Mouse (Mus musculus) brain, embryonic 14.5 days (tissue): ENCODE data around the gene Ankrd60. TPM values are rescaled to one million over a fixed set of nuclear protein-coding genes. Genes with fewer than 3 reads are reported as not detected.

Experiments
- DNase-seq: peaks from one replicate; pipeline ENCODE4 v3.0.0-alpha.2; 2011; ENCODE audit warnings: low read depth
- CTCF ChIP-seq: fragments of 200-500 bp; IDR thresholded peaks from 2 replicates; pipeline ENCODE4 v1.5.1; 2012; ENCODE audit warnings: inconsistent platforms, mild to moderate bottlenecking, moderate library complexity, borderline replicate concordance; ENCODE audit not compliant: insufficient read depth, insufficient read length; ENCODE audit errors: extremely low read depth
- POLR2A ChIP-seq: fragments of 200-500 bp; IDR thresholded peaks from 2 replicates; pipeline ENCODE4 v1.6.1; 2012; ENCODE audit warnings: mild to moderate bottlenecking, inconsistent platforms, borderline replicate concordance; ENCODE audit not compliant: poor library complexity, insufficient read depth, insufficient read length, severe bottlenecking; ENCODE audit errors: extremely low read depth
- polyA plus RNA-seq: library from polyadenylated mRNA; depleted of rRNA; stranded (reverse); fragments of >200 nt; gene quantifications from 2 replicates; pipeline ENCODE4 v1.2.3, GENCODE M21; 2012; rRNA removed

The Ankrd60 gene
- polyA plus RNA-seq = not detected in 2 replicates

DNA sequence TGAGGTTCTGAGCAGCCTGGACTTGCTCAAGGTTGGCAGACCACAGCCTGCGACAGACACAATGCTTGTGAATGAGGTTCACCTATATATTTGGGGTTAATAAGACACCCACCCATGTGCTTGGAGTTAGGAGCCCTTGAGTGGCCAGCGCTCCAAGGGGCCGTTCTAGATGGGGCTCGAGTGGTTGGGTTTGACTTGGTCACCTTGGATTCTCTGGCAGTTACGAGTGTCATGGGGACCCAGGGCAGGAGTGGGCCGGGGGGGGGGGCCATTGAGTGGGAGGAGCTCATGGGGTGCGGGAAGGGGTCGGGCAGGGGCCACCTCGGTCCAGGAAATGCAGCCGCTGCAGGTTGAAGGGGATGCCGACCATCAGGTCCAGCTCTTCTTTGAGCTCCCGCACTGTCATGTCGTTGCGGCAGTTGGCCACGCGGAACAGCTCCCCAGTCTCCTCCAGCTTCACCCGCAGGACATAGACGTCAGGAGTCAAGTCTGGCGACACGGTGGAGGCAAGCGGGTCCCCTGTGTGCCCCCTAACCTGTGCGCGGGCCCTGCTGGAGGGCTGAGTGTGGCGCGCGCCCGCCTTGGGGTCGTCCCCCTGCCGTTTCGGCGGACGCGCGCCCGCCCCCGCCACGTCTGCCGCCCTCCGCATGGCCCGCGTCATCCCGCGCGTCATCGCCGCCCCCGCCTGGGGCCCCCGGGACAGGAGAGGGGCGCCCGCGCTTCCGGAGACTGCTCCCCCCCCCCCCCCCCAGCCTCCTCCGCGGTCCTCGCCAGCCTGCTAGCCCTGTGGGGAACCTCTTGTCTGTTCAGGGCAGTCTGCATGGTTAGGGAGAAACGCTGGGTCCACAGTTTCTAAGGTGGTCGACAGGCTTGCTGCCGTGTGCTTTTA, at the start of gene Ankrd60:
Ankrd60 (minus strand) TSS at position 697 of the 889 bp plus-strand sequence.
- peak; percentile 23 for DNase-seq
- TF ChIP-seq CTCF = peak; percentile 25; the same call in 1 of the 2 replicates
- no peak for TF ChIP-seq POLR2A

GRCm38 (mm10) chr2:173625786-173626185, 47.6 kb upstream of the Ankrd60 start:
- TF ChIP-seq CTCF (no peak), POLR2A (no peak)
- no peak for DNase-seq

DNA sequence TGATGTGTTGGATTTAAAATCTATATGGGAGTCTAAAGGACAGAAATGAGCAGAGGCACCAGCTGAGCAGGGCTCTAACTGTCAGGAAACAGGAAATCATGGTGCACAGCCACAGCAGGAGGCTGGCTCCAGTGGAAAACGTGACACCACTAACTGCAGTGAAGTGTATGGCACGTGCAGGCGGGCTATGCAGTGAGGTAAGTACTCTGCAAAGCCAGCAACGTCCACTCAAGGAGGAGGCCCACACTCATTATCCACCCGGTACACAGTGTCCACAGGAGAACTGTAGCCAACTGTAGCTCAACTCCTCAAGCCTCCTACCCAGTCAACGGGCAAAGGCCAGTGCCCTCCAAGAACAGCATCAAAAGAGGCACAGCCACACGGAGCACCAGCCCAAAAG, 46.5 kb upstream of the Ankrd60 start:
- TF ChIP-seq POLR2A (no peak), CTCF (no peak)
- DNase-seq = no peak

- TF ChIP-seq CTCF (no peak), POLR2A (no peak)
- DNase-seq = peak; percentile 33
Measured at GRCm38 (mm10) chr2:173622173-173622601, 44.0 kb upstream of the Ankrd60 start.

DNA sequence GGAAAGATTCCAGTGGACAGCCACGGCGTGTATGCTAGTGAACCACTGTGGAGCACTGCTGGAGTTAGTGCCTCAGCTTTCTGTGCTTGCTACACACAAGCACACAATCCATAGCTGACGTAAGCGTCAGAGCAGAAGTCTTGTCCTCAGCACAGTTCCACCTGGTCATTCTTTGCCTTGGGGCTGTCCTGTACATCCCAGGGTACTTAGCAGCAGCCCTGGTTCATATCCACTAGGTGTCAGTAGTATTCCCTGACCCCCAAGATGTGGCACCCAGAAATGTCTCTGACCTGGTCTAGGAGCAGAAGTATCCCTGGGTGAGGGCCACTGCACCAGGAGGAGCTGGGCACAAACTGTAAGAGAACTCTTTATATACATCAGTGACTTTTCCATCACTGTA, 42.5 kb upstream of the Ankrd60 start:
- no peak for DNase-seq

DNA sequence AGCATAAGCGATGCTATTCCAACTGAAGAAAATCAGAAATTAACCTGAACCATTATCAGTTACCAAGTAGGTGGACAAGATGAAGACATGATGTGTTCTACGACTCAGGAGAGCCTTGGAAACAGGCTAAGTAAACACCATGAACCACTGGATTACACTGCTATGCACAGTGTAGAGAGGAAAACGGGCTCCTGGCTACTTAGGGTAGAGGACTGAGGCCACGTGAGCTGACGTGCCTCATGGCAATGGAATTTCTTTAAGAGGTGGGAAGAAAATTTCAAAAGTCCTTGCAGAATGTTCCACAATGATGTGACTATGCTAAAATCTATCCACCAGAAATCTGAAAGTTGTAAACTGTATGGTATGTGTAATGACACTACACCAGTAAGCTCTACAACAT, 41.0 kb upstream of the Ankrd60 start:
- no peak for DNase-seq
- no peak for TF ChIP-seq CTCF
- no peak for TF ChIP-seq POLR2A

More for the DNA sequence above, 42.5 kb upstream of the Ankrd60 start:
- TF ChIP-seq POLR2A (no peak), CTCF (no peak; the same call in 1 of the 2 replicates)

- TF ChIP-seq CTCF (no peak), POLR2A (no peak)
- DNase-seq = peak; percentile 30
Measured at GRCm38 (mm10) chr2:173616156-173616555, 38.0 kb upstream of the Ankrd60 start.

- TF ChIP-seq CTCF (no peak), POLR2A (no peak)
- DNase-seq = peak; percentile 71
Measured at GRCm38 (mm10) chr2:173615378-173616081, 37.4 kb upstream of the Ankrd60 start.

DNA sequence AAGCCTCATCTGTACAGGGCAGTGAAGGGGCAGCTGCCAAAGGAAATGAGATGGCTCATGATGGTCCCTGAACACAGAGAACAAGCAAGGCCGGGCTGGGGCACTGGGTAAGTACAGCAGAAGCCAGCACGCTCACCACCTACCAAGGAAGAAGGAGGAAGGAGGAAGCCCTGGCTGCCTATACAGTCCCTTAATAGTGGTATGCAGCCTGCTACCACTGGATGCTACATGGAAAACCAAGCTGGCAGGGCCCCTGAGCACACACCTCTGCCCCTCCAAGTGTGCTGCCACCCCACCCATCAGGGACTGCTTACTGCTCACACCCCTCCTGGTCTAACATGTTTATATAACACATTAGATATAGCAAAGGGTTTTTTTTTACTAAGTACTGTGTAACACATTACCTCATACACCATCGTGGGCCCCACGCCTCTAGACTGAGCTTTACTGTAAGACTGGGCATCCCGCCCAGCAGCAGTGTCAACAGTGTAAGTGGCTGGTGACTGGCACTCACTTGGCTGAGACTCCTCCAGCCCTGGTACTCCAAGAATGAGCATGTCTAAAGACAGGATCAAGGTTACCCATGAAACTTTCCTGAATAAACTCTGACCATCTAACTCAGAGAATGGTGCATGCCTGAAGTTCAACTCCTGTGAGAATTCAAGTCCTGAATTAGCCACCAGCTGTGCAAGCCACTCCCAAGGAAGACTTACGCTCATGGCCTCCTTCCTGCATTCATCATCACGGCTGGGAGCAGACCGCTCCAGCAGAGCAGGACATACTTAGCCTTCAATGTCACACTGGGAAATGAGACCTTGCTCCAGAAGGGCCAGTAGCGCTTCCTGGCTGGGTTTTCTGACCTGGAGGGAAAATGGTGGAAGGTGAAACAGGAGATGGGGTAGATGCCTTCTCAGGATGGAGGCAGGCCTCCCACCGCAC, 30.1 kb upstream of the Ankrd60 start:
- TF ChIP-seq CTCF (no peak), POLR2A (no peak)
- DNase-seq = peak; percentile 89

DNA sequence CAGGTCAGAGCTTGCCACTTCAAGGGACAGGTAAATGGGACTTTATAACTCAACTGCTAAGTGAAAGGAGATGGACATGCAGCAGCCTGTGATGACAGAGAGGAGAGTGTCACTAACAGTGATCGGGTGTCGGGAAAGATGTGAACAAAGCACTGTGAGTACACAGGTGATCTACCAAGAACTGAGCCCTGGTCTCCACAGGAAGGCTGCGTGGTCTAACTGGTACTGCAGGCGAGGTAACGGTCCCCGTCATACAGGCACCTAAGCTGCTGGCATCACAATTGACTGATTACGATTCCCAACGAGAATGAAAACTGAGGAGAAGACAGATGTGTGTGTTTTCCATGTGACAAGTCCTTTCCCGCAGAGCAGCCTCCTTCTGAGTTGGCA, 28.2 kb upstream of the Ankrd60 start:
- peak; percentile 35 for DNase-seq
- TF ChIP-seq POLR2A (no peak), CTCF (no peak)

DNA sequence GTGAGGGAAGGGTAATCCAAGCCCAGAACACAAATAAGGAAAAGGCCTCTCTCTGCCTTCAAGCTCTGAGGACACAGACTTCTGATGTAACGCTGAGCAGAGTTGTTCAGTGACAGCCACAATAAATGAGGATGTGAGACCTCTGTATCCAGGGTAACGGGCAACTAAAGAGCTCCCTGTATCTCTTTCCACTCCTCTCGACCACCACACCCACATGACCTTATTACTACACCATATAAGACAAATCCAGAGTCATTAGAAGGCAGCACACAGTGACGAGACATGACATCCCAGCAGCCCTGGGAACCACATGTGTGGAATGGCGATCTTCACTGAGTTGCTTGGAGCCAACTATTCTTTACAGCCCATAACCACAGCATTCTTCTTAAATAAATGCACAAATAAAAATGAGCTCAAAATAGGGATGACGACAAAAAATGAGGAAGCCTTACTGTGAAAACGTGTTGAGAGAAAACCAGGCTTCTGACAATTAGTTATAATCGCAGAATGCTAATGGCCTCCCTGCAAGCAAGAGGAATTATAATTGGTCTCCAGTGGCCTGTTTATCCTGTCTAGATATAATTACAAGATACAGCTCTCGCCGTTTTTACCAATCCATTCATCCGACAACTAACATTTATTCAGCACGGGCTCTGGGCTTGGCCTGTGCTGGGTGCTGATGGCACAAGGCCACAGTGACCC, 27.7 kb upstream of the Ankrd60 start:
- TF ChIP-seq CTCF (no peak), POLR2A (no peak)
- DNase-seq = peak; percentile 79
